Mouse (Mus musculus): ENCODE data around the gene Ambp.

The Ambp gene

GRCm38 (mm10) chr4:63118639-63119437 lies 35.8 kb downstream of the Ambp start:
- peak; percentile 94 for DNase-seq

- no peak for DNase-seq
Measured at GRCm38 (mm10) chr4:63105651-63106050, 48.9 kb downstream of the Ambp start.

GRCm38 (mm10) chr4:63102025-63102424 lies 52.6 kb downstream of the Ambp start:
- DNase-seq: no peak

- no peak for DNase-seq
Measured at GRCm38 (mm10) chr4:63100478-63100877, 54.1 kb downstream of the Ambp start.

GRCm38 (mm10) chr4:63097603-63098002 lies 57.0 kb downstream of the Ambp start:
- DNase-seq: peak; percentile 95
